Mouse (Mus musculus) layer of hippocampus, adult 2 months (tissue): ENCODE results near the gene Spib. TPM values are rescaled to one million over a fixed set of nuclear protein-coding genes. Genes with fewer than 3 reads are reported as not detected.
A peak's percentile ranks its signal among the peaks of the same experiment; 100 is the strongest.

Source experiments
- DNase-seq, 2 experiments: peaks; one replicate each; pipeline ENCODE4 v3.0.0; 2022; ENCODE audit warnings: low spot score in 2 of 2
- H3K27ac ChIP-seq: fragments of 200-600 bp; 2 replicates; pipeline ENCODE4 v1.8.1; 2022
- H3K4me3 ChIP-seq: fragments of 200-600 bp; 2 replicates; pipeline ENCODE4 v1.8.1; 2022; ENCODE audit warnings: mild to moderate bottlenecking
- CTCF ChIP-seq: fragments of 200-600 bp; conservative IDR thresholded peaks from 2 replicates; pipeline ENCODE4 v1.8.1; 2022; ENCODE audit warnings: antibody characterized with exemption, mild to moderate bottlenecking, moderate library complexity
- long read RNA-seq, 2 experiments: library from polyadenylated mRNA; stranded (forward); transcript quantifications; one replicate each; pipeline ENCODE4 v2.0.0; 2021; ENCODE audit warnings: borderline mapping rate in 2 of 2
- total RNA-seq, 2 experiments: library from RNA; stranded (reverse); gene quantifications; 2 replicates each; pipeline ENCODE4 v1.2.3; 2021

Gene Spib
- total RNA-seq = under 1 TPM; 0.12 to 0.13 TPM
- long read RNA-seq, experiment 1 = 0 reads
- long read RNA-seq, experiment 2 = 0 reads

DNA sequence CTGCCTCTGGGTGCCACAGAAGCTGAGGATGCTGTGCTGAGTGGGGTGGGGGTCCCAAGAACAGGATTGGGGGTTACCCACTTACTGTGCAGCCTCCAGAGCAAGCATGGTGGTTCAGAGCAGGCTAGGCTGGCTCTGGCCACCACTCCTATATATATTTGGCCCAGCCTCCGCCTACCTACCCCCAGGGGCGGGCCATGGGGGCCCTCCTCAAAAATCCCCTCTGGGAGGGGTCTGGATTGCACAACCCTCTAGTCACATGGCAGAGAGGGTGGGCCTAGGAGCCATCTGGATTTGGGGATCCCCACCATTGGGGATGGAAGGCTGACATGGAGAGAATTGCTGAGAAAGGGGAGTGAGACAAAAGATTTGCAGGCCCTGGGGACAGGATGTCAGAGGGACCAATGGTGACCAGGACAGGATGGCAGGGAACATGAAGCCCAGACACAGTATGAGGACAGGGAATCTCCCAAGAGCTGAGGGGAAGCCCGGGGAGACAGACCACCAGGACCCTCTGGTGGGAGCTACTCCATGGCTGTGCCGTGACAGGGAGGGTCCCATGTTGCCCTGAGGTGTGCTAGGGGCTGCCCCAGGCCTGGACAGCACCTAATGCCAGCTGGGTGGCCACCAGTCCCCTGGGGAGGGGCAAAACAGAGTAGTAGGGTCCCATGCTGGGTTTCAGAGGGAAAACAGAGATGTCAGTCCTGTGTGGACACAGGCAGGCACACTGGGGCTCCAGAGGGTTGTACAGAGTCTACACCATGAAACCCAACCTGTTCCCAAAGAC, at the start of gene Spib:
Gene Spib, minus strand, starts transcription at position 126 of the 787 bp plus-strand sequence.
- no peak for DNase-seq
- TF ChIP-seq CTCF = no peak
- no peak within 1 kb of the TSS for H3K4me3 ChIP-seq
- H3K27ac ChIP-seq = no peak within 1 kb of the TSS

DNA sequence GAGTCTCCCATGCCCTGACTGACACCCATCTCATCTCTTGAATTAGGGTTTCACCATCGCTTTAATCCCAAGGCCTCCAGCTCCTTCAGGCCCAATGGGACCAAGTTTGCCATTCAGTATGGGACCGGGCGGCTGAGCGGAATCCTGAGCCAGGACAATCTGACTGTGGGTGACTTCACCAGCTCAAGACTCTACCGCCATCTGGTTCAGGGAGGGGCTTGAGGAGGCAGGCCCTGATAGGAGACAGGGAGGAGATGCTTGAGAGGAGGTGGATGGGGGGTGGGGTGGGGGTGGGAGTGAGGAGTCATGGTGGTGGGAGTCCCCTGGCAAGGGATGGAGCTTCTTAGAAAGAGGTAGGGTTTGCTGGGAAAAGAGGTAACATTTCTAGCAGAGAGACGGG, 49.8 kb upstream of the Spib start:
- TF ChIP-seq CTCF = no peak
- H3K27ac ChIP-seq = no peak overlapping the region
- DNase-seq = no peak
- H3K4me3 ChIP-seq = no peak overlapping the region

DNA sequence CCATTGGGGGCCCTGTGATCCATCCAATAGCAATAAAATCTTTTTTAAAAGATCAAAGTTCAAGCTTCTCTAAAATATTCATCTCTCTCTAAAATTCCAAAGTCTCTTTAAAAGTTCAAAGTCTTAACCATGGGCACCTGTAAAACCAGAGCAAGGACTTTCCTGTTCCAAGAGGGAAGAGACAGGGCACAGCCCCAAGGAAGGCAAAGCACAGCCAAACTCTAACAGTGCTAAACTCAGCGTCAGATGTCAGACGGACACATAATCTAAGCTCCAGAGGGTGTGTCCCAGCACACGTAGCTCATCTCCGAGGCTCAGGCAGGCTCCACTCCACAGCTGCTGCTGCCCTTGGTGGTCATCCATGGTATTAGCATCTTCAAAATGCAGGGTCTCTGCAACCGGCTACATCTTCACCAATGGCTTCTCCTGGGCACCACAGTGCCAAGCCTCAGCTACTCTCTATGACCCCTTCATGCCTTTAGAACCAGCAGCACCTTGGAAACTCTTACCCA, 44.5 kb upstream of the Spib start:
- no peak for DNase-seq
- Histone ChIP-seq H3K4me3 (no peak overlapping the region), H3K27ac (no peak overlapping the region)
- peak; percentile 18 for TF ChIP-seq CTCF

DNA sequence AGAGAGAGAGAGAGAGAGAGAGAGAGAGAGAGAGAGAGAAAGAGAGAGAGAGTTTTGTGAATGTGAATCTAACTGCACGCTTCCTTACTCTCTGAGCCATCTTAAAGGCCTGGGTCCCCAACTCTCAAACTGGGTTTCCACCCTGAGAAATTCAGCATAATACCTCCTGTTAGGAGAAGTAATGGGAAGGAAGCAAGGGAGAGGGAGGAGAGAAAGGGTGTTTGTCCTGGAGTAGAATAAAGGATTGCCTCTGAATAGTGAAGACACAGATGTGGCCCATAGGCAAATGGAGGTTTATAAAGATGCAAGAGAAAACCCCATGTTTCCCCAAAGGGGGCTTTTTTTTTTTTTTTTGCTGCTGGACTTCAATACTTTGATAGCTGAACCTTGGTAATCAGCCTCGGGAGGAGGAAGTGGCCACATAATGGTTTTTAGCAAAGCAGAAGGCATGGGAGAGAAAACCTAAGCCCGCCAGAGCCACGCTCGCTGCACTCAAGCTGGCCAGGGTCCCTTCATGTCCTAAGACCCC, 41.1 kb upstream of the Spib start:
- TF ChIP-seq CTCF = no peak
- no peak for DNase-seq

DNA sequence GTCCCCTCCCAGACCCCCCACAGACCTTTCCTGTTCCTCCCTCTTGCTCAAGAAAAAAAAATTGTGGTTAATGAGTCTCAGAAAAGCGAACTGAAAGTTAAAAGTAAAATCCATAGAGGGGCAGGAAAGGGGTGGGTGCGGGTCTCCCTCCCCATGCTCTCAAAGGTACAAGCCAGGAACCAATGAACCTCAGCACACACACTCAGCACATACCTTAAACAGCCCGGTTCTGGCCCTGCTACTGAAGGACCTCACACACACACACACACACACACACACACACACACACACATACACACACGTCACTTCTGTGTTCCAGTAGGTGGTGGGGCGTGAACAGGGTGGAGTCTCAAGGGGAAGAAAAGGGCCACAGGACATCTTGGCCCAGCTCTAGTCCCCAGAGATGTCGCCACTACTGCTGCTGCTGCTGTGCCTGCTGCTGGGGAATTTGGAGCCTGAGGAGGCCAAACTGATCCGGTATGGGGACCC, 40.4 kb upstream of the Spib start, which contains the start of gene Napsa:
Gene Napsa, plus strand, starts transcription at position 168 of the 489 bp plus-strand sequence.
- no peak for DNase-seq
- no peak within 1 kb of the TSS for H3K4me3 ChIP-seq
- no peak within 1 kb of the TSS for H3K27ac ChIP-seq
- TF ChIP-seq CTCF = no peak

More for the DNA sequence above, 41.1 kb upstream of the Spib start:
- no peak overlapping the region for H3K4me3 ChIP-seq
- H3K27ac ChIP-seq = no peak overlapping the region

DNA sequence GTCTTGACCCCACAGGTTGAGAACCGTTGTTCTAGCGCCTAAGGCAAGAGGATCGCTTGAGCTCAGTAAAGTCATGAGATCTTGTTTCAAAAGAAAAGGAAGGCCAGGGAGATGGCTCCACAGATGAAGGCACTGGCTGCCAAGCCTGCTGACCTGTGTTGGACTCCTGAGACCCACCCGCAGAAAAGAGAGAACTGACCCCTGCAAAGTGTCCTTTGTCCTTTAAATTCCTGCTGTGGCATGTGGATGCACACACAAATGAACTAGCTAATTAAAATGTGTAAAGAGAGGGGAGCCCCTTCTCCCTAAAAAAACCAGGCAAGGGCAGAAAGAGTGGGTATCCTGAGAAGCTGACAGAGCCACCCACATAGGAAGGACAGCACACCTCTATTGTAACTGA, 39.9 kb upstream of the Spib start:
- no peak for TF ChIP-seq CTCF
- H3K4me3 ChIP-seq = no peak overlapping the region
- H3K27ac ChIP-seq = no peak overlapping the region
- DNase-seq = no peak

DNA sequence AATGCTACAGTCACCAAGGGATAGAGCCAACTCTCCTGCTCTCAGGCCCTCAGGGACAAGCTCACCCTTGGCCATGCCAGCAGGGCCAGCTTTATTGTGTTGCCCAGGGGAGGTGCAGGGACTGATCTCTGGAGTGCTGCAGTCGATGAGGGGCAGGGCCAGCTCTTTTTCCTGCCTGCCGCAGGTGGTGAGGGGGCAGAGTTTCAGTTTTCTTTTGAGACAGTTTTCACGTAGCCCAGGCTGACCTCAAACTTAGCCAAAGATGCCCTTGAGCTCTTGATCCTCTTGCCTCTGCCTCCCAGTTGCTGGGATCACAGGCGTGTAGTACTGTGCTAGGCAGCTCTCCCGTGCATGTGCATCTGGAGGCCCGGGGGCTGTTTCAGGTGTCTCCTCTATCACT, 39.1 kb upstream of the Spib start:
- Histone ChIP-seq H3K27ac (no peak overlapping the region), H3K4me3 (no peak overlapping the region)
- no peak for TF ChIP-seq CTCF
- no peak for DNase-seq

DNA sequence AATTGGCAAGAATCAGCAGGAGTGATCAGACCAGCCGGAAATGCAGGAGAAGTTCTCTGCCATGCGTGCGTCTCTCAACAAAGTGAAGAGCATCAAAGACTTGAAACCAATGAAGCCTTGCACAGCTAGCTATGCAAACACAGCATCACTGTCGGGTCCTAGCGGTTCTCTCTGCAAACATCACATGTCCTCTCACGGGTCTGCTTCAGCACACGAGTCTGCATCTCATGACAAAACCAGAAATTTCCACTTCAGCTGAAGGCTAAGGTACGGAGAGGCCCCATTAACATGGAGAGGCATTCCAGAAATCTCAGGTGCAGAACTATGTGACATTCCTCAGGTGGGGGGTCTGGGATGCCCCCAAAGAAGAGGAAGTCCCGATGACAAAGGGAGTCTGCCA, 36.9 kb upstream of the Spib start:
- Histone ChIP-seq H3K27ac (no peak overlapping the region), H3K4me3 (no peak overlapping the region)
- no peak for DNase-seq
- no peak for TF ChIP-seq CTCF

DNA sequence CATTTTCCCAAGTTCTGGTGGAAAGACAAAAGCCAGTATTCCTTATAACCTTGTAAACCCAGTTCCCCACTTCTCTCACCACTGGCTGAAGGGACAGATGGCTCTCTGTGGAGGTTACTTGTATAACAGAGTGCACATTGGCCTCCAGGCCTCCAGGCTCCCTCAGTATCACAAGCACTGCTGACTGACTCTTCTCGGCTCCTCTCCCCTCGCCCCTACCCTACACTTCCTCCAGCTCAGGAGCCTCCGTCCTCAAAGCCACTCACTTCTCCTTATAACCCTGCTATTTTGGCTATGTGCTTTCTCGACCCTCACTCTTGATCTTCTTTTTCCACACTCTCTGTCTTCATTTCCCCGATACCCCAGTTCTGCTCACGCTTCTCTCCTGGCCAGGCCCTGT, 33.5 kb upstream of the Spib start:
- DNase-seq = no peak
- Histone ChIP-seq H3K4me3 (no peak overlapping the region), H3K27ac (no peak overlapping the region)
- no peak for TF ChIP-seq CTCF

DNA sequence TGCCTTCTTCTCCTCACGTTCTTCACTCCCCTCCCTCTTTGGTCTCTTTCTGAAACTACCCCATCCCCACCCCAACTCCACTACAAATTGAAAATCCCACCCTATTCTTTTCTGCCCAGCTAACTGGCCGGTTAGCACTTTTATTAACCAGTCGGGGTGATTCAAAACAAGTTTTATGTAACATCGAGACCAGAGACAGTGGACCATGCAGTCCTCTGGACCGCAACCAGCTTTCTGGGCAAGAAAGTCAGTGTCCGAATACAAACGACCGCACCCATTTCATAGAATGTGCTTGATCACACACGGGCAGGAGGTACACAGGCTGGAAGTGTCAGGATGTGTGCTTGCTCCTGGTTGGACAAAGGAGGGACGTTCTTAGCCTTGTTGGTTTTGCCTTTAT, 32.6 kb upstream of the Spib start:
- TF ChIP-seq CTCF = no peak
- no peak for DNase-seq
- Histone ChIP-seq H3K4me3 (no peak overlapping the region), H3K27ac (no peak overlapping the region)

DNA sequence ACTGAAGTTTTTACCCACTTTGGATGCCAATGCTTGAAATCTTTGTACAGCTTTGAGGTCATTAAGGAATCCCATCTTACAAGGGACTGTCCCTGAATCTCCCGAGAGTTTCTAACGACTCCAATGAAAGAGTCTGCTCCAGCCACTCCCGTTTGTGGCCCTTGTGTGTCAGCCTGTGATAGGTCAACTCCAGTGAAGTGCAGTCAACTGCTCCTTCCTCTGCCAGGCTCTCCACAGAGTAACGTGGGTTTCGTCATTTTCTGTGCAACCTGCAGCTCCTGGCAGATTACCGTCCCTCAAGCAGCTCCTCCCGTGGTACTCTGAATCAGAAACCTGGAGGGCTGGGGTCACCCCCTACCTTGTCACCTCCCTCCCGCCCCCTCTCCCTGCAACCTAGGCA, 31.4 kb upstream of the Spib start:
- DNase-seq = no peak
- no peak overlapping the region for H3K27ac ChIP-seq
- no peak overlapping the region for H3K4me3 ChIP-seq
- no peak for TF ChIP-seq CTCF

DNA sequence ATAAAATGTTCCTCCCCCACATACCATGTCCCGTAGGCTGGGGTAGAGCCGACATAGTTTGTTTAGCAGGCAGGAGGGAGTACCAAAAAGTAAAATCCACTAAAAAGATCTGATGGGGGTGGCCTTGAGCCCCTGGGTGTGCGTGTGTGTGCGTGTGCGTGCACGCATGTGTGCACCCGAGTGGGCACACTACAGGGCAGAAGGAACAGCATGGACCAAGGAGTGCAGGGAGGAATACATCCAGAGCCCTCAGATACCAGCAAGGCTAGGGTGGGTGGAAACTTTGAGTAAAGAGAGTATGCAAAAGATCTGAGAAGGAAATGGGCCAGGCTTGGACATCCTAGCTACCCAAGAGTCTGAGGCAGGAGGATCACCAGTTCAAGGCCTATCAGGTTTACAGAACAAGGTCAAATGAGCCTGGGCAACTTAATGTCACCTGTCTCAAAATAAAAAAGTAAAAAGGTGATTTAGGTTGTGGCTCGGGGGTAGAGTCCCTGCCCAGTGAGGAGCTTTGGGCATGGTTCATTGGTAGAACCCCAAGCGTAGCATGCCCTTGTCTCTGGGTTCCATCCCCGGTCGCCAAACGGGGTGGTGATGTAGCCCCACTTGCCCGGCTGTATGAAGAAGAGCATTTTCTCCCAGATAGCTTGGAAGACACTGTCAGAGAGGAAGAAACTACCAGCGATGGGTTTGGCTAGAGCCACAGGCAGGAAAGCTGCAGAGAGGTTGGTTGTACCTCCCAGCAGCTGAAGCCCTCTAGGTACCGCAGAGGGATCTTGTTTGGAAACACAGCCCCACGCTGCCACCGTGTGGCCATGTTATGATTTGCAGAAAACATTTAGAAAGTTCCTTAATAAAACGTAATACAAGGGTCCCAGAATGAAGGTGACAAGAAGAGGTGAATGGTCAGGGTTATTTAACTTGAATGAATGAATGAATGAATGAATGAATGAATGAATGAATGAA, 28.8 kb upstream of the Spib start:
- peak; percentile 87 for TF ChIP-seq CTCF

DNA sequence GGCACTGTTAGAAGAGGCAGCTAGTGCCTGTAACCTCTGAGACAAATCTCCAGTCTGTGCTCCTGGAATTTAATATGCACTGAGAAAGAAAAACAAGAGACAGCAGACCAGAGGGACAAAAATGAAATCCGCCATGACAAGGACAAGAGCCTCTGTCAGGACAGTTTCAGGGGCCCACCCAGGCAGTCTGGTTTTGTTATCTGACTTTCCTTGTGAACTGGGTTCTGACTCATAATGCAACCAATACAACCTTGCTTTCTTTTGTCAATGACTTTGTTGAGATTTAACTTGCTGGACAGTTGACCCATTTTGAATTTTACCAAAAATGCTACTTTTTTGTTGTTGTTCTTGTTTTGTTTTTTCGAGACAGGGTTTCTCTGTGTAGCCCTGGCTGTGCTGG, 25.8 kb upstream of the Spib start:
- no peak overlapping the region for H3K4me3 ChIP-seq
- TF ChIP-seq CTCF = no peak
- no peak for DNase-seq
- no peak overlapping the region for H3K27ac ChIP-seq

More for the DNA sequence above, 28.8 kb upstream of the Spib start:
- Histone ChIP-seq H3K4me3 (no peak overlapping the region), H3K27ac (no peak overlapping the region)
- peak; percentile 73 to 84 for DNase-seq
